Mouse (Mus musculus) thymus, postnatal 25 days (tissue): ENCODE measurements around the gene Nphp1.

Experiments
- DNase-seq: peaks from one replicate; pipeline ENCODE4 v3.0.0; 2022

Gene Nphp1

DNA sequence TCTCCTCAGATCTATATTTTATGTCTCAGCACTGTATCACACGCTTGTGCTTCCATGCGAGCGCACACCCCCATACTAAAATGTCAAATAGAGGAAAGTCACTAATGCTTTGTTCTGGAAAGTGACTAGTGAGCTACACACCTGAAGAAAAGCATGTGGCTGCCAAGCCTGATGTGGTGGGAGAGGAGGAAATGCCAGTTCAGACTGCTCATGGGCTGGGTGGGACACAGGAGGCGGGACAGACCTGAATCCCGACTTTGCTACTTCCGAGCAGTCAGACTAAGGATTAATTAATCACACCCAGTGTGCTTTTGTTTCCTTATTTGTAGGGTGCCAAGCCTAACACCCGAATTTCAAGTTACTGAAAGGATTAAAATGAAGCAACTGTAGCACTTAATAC, 40.4 kb downstream of the Nphp1 start:
- no peak for DNase-seq

DNA sequence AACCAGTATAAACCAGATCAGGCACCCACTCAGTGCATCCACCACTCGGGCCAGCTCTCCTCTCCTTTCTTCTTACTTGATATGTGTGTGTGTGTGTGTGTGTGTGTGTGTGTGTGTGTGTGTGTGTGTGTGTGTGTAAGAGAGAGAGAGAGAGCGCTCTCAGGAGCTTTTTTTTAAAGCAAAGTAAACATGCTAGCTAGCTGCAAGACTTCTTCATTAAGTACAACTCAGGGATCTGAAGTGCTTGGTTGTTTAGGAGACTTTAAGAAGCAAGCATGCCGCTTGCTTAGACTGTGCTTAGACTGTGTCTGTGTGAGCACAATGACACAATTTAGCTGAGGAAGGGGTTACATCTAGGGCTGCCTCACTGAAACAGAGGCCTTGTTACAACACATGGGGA, 46.1 kb downstream of the Nphp1 start:
- no peak for DNase-seq

DNA sequence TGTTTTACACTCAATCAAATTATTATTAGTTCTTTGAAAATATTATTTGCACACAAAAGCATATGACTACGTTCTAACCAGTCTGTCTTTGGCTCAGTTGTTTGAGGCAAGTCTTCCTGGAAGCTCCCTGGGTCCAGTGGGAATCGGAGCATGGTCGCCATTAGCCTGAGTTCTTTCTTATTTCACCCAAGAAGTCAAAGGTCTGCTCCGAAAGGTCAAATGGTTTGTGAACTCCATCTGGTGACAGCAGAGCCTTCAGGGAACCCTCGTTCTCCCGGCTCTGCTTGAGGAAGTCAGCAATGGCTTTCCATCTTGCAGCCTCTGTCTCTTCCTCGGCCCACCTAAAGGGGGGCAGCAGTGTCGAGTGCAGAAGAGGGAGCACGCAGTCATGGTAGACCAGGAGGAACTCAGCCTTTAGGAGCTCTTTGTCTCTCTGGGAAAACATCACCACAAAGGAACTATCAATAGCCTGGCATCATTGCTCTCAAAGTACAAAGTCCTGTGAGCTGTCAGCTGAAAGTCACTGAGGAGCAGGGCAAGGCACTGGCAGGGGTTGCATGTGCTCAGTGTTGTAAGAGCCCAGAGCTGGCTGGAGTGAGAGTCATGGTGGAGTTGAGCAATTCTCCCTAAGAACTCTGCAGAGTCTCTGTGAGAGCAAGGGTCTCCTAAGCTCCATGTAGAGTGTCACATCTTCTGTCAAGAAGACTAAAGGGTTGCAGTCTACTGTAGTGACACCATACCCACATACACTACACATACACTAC, 47.8 kb downstream of the Nphp1 start:
- no peak for DNase-seq

DNA sequence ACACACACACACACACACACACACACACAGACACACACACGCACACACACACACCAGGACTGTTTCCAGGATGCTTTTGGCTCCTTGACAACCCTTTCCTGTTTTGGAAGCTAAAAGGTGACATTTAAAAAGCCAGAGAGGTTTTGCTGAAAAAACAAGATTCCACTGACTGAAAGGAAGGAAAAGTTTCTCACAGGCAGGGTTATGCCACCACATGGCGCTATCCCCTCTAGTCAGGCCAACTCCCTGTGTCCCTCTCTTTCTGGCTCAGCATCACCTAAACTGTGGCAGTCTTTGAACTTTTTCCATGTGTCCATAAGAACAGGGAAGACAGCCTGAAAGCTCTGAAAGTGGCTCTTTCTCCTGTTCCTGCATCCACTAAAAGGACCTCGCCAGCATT, 50.8 kb downstream of the Nphp1 start:
- DNase-seq, result no peak

DNA sequence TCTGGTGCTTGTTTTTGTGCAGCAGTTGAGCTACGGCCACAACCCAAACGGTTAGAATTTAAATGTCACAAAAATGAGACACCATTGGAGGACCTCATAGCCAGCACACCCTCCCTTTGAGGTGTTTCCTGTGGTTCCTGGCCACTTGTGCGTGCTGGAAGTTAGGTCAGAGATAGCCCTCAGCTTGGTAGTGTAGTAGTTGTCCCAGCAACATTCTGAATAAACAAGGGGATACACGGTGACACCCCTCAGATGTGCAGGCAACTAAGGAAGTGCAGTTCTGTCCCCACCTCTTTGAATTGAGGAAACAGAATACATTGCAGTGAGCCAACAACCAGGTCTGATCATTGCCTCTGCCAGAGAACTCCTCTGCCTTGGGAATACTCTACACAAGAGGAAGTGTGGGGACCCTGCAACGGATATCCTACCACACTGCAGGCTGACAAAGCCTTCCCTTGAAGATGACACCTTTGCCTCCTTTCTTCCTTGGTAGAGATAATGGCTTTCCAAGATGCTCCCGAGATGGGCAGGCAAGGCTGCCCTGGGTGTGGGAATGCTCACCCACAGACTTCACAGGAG, 52.0 kb downstream of the Nphp1 start:
- DNase-seq, result no peak

DNA sequence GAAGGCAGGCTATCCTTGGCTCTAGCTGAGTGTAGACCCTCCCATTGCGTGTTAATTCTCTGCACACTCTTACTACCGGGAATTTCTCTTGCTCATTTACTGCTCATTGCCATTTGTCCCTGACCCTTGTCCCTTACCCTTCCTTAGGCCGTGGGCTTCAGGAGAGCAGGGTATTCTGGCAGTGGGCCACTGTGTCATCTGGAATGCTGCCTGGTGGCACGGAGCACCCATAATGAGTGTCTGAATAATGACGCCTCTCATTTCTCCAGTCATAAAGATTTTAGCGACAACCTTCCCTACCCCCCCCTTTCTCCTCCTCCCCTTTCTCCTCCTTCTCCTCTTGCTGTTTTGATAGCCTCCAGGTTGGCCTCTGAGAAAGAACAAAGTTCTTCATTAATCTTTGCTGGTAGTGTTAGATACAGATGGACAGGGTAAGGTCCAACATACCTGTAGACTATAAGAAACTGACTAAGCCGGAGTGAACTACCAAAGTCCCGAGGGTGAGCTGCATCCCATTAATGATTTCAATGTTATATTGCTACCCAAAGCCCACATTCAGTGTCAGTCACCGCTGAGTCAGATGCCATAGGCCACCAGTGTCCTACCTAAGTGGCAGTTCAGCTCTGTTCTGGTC, 53.1 kb downstream of the Nphp1 start:
- no peak for DNase-seq

DNA sequence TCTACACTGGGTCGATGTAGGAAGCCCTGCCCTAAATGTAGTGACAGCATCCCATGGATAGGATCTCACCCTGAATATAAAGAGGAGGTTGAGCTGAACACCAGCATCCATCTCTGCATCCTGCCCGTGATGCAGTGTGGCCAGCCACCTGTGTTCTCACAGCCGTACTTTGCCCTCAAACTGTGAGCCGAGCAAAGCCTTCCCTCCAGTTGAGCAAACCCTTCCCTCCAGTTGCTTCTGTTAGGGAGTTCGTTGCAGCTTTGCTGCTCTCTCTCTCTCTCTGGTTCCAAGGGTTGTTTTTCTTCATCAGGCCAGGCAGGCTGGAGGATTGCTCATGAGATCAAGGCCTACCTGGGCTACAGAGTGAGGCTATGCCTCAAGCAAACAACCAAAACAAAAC, 53.8 kb downstream of the Nphp1 start:
- no peak for DNase-seq

DNA sequence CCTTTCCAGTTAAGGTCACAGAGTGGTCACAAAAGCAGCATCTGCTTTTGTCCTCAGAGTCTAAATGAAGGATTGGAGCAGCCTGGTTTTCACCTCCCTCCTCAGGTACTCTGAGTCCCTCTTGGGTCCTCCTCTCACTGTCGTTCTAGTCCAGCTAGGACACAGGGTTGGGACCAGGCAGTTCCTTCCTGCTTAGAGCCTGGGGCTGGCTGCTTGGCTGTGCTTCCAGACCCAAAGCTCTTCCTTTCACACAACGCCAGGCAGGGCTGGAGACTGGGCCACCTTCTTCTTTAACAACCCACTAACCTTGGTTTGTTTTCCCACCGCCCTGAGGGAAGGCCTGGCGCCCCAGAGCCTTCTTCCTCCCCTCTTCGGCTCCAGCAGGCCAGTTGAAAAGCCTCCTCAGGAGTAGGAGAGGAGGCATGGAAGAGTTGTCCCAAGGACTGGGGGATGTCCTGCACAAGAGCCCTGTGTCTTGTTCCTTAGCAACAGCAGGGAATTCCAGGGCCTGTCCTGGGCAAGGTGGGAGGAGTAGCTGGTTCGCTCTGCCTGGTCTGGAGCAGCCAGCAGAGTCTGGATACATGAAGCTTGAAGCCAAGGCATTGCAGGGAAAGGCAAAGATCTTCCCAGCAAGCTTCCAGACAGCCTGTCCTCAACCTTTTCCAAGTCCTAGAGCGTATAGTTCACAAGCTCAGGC, 58.2 kb downstream of the Nphp1 start:
- DNase-seq, result no peak

DNA sequence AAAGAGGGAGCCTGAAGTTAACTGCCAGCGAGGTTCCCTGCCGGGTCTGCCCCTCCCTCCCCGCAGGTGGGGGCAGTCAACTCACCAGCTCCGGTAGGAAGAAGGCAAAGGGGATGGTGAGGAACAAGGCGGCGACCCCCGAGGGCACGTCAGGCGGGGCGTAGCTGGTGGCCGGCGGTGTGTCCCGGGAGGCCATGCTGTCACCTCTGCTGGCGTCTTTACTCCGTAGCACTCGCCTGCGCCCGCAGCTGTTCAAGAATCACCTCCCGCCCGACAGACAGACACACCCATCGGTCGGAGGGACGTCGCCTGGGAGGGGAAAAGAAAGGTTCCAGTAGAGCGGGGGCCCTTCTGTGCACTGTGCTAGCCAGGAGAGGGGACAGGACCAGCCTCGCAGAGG, 59.0 kb downstream of the Nphp1 start, which contains the start of gene Mall:
TSS of gene Mall (minus strand) at position 262 of the 400 bp plus-strand sequence.
- no peak for DNase-seq

DNA sequence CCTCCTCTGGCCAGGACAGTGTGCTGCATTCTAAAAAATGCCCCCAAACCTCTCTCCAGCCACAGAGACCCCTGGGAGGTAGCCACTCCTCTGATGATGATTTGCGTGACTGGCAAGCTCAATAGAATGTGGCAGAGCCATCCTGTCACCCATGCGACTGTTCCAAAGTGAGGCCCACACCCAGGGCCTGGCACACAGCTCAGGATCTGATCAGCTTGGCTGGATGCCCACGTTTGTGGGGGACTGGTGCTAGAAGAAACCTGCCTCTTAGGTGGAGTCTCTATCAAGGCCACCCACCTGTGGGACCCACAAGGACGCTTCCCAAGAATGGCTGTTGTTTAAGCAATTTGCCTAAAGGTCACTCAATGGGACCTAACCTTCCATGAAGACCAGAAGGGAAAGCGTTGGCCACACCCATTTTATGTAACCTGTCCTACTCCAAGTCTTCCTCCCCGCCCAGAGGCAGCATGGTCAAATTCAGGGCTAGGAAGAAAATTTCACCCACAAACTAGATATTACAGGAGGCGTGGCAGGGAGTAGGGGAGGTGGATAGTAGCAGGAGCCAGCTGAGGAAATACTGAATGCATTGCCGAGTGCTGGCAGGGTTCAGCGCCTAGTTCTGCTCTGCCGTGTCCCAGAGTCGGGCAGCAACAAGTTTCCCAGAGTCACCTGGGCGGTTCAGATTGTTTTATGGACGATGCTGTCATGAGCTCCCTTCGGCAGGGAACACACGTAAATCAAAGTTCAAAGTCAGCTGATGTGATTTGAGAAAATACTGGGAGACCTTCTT, 59.8 kb downstream of the Nphp1 start:
- DNase-seq, result no peak

DNA sequence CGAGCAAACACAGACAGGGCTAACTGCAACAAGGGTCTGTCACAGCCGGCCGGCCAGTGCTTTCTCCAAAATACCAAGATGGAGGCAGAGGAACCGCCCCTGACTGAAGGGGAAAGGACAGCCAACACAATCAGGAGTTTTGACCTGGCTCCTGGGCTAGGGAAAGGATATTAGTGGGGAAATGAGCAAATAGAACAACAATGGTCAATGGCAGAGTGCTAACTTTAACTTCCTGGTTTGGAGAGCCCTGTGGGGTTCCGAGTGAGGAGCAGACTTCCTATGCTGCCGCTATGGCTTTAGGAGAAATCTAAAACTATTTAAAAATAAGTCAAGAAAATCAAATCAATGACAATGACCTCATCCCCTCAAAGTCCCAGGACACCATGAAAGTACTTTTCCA, 60.6 kb downstream of the Nphp1 start:
- DNase-seq, result no peak

DNA sequence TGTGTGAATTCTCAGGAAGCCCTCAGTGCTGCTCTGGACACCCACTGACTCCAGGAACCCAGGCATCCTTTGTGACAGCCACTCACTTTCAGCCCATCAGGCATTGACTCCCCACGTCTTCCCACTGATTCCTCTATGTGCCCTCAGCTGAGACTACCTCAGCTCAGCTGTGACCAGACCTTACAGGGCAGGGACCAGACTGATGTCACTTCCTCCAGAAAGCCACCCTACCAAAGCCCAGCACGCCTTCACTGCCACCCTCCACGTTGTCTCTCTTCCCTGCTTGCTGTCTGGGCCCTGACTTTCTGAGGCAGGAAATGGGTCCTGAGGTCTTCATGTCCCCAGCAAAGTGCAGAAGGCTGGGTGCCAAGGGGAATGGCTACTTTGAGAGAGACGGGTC, 65.5 kb downstream of the Nphp1 start:
- no peak for DNase-seq

DNA sequence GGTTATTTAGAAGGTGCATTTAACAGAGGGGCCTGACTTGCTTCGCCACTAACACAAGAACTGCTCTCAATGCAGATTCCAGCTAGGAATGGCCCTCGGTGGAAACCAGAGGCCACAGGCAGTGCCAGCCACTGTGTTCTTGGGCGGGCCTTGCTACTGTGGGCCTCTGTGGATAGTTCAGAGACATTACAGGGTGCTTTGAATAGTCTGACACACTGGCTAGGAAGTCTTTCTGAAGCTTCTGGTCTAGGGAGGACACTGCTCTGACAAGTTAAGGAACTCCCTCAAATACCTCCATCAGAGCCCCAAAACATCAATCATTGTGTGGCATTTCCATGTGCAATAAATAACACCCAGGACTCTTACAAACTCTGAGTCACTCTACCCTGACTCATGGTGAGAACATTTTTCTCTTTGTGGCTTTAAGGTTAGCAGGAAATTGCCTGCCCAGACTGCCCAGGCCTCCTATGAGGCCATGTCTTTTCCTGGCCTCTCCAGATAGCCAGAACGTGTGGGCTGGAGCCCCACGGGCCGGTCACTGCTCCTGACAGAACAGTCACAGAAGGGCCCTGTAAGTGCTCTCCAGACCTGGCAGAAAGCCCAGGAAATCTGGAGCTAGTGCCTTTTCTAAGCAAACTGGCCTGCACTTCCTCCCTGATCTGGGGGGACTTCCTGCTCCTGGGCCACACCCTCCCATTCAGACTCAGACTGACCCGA, 66.4 kb downstream of the Nphp1 start:
- DNase-seq, result no peak

DNA sequence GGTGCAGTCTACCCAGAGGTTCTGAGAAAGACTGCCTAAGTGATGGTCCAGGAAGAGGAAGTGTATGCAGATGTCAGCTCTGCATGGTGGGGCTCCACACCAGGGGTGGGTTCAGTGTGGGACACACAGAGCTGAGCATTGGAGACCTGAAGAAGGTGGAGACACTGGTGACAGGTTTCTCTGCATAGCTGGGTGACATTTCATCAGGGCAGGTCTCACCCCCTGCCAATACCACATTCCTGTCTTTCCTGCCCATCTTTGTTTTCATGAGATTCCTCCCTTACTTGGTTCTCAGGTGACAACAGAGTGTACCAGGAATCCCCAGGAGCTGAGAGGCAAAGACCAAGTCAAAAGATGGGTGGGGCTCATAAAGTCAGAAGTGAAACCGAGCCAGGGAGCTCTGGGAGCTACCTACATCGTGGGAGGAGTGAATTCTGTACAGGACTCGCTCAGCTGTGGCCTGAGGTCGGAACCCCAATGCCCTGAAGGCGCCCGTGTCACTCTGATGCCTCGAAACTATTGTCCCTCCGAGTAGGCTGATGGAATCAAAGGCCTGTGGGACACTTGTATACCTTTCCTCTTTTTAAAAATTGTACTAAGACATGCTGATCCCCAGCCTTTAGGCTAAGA, 69.7 kb downstream of the Nphp1 start:
- DNase-seq, result no peak

DNA sequence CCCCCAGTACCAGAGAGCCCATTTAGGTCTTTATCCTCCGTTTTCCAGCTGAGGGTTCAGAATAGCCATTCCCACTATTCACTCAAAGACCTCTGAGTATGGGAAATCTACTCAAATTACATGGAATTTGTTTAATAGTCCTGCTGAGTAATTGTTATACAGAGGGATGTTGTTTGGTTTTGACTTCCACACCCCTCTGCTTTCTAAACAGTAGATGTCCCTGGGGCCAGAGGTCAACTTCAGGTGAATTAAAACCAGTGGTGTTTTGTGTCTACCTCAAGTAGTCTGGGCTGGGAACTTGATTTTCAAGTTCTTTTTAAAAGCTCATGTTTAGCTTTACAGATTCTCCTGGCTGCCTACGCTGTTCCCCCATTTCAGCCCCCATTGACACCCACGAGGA, 74.0 kb downstream of the Nphp1 start:
- no peak for DNase-seq

DNA sequence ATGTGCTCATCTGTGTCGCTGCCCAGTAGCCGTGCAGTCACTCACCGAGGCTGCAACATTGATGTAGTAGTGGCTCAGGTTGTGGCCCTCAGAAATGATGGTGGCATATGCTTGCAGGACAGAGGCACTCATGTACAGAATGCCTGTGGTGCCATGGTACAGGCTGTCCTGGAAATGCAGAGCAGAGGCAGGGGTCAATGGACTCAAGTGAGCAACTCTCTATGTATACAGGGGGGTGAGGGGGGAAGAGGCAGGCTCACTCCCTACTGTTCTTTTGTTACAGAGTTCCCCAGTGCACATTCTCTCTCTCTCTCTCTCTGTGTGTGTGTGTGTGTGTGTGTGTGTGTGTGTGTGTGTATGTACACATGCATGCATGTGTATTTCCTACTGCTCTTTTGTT, 79.9 kb downstream of the Nphp1 start:
- no peak for DNase-seq

DNA sequence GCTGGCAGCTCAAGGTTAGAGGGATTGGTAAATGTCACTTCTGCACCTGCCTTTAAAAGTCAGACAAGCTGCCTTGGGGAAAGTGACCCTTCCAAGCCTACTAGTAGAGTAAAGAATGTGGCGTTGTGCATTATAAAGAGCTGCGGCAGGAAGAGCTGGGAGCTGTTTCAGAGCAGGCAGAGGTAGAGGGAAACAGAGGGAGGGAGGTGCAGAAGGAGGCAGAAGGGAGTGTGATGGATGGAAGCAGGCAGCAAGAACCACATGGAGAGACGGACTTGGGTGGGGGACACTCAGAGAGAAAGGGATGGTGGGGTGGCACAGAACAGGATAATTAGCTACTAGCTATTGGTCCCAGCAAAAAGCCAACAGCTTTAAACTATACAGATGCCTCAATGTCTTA, 80.6 kb downstream of the Nphp1 start:
- no peak for DNase-seq

DNA sequence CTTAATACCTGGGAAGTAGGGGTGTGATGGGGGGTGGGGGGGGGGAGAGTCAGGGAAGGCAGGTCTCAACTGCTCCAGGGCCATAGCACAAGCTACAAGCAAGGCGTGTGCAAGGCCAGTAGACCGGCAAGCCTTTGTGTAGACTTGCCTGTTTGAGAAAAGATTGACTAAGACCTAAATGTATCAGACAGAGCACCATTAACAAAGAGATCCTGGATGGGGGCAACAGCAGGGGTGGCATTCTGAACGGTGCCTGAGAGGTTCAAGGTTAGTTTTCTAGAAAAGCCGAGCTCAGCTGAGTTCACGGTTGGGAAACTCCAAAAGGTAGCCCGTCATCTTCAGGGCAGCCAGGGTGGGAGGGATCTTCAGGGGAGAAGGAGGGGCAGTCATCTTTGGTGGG, 83.4 kb downstream of the Nphp1 start:
- DNase-seq, result no peak
